Mouse (Mus musculus): ENCODE data around the gene Ess2.
A peak's percentile ranks its signal among the peaks of the same experiment; 100 is the strongest.

Gene Ess2

GRCm38 (mm10) chr16:17921325-17922162 lies 10.4 kb upstream of the Ess2 start:
- DNase-seq (ENCODE audit: low spot score in 2 of 2), result peak; percentile 90 to 97

- no peak for DNase-seq (ENCODE audit: low spot score in 2 of 2)
These were observed 9.4 kb upstream of the Ess2 start for GRCm38 (mm10) chr16:17920586-17920985.

GRCm38 (mm10) chr16:17914307-17915249 lies 3.4 kb upstream of the Ess2 start, which contains the start of gene Gsc2:
TSS of gene Gsc2 (minus strand) at chr16:17915059.
- peak in 1 of 2 experiments; percentile 43 for DNase-seq (ENCODE audit: low spot score in 2 of 2)

GRCm38 (mm10) chr16:17898462-17898861 lies 12.7 kb downstream of the Ess2 start, which contains the start of the genes Dgcr2 and Tssk2:
TSS of gene Dgcr2 (minus strand) at chr16:17898562.
TSS of gene Tssk2 (plus strand) at chr16:17898637.
- DNase-seq (ENCODE audit: low spot score in 2 of 2), result no peak

GRCm38 (mm10) chr16:17896091-17896490 lies 15.1 kb downstream of the Ess2 start:
- no peak for DNase-seq (ENCODE audit: low spot score in 2 of 2)

- no peak for DNase-seq (ENCODE audit: low spot score in 2 of 2)
These were observed 17.2 kb downstream of the Ess2 start, which contains the start of gene Tssk1 for GRCm38 (mm10) chr16:17893923-17894322. TSS of gene Tssk1 (plus strand) at chr16:17894223.

GRCm38 (mm10) chr16:17892606-17893005 lies 18.5 kb downstream of the Ess2 start:
- no peak for DNase-seq (ENCODE audit: low spot score in 2 of 2)

GRCm38 (mm10) chr16:17891567-17891959 lies 19.6 kb downstream of the Ess2 start, which contains the start of gene Gm20518:
TSS of gene Gm20518 (minus strand) at chr16:17891671.
- peak; percentile 99 to 100 for DNase-seq (ENCODE audit: low spot score in 2 of 2)

- peak; percentile 78 to 87 for DNase-seq (ENCODE audit: low spot score in 2 of 2)
These were observed 20.1 kb downstream of the Ess2 start for GRCm38 (mm10) chr16:17890917-17891566.

GRCm38 (mm10) chr16:17890342-17890727 lies 20.8 kb downstream of the Ess2 start:
- DNase-seq (ENCODE audit: low spot score in 2 of 2), result no peak

GRCm38 (mm10) chr16:17889689-17890341 lies 21.3 kb downstream of the Ess2 start:
- DNase-seq (ENCODE audit: low spot score in 2 of 2), result no peak

- DNase-seq (ENCODE audit: low spot score in 2 of 2), result no peak
These were observed 27.0 kb downstream of the Ess2 start for GRCm38 (mm10) chr16:17884116-17884515.

- DNase-seq (ENCODE audit: low spot score in 2 of 2), result no peak
These were observed 29.0 kb downstream of the Ess2 start for GRCm38 (mm10) chr16:17882196-17882595.

GRCm38 (mm10) chr16:17879571-17879970 lies 31.6 kb downstream of the Ess2 start:
- no peak for DNase-seq (ENCODE audit: low spot score in 2 of 2)

GRCm38 (mm10) chr16:17876096-17876495 lies 35.1 kb downstream of the Ess2 start:
- no peak for DNase-seq (ENCODE audit: low spot score in 2 of 2)

GRCm38 (mm10) chr16:17875174-17875573 lies 36.0 kb downstream of the Ess2 start:
- DNase-seq (ENCODE audit: low spot score in 2 of 2), result no peak

GRCm38 (mm10) chr16:17872995-17873394 lies 38.2 kb downstream of the Ess2 start:
- no peak for DNase-seq (ENCODE audit: low spot score in 2 of 2)

- no peak for DNase-seq (ENCODE audit: low spot score in 2 of 2)
These were observed 39.9 kb downstream of the Ess2 start for GRCm38 (mm10) chr16:17871248-17871647.

- no peak for DNase-seq (ENCODE audit: low spot score in 2 of 2)
These were observed 45.4 kb downstream of the Ess2 start for GRCm38 (mm10) chr16:17865770-17866169.

- DNase-seq (ENCODE audit: low spot score in 2 of 2), result no peak
These were observed 45.9 kb downstream of the Ess2 start for GRCm38 (mm10) chr16:17865293-17865692.

GRCm38 (mm10) chr16:17858592-17858991 lies 52.6 kb downstream of the Ess2 start:
- peak in 1 of 2 experiments; percentile 38 for DNase-seq (ENCODE audit: low spot score in 2 of 2)
